Mouse (Mus musculus) megakaryocyte, adult 5-6 weeks (primary cell): ENCODE data around the gene Tfap2e. TPM values are rescaled to one million over a fixed set of nuclear protein-coding genes. Genes with fewer than 3 reads are reported as not detected.

Experiments
- ATAC-seq: 2 replicates; pipeline ENCODE4 v1.8.0; 2016; ENCODE audit warnings: mild to moderate bottlenecking, inconsistent platforms; ENCODE audit not compliant: poor library complexity, severe bottlenecking
- total RNA-seq, 2 experiments: library from RNA; stranded (forward) in 1 of 2; stranded (reverse) in 1 of 2; fragments of 153-499, 151-499 nt in 1 of 2; fragments of 221-1000, 200-1000 nt in 1 of 2; gene quantifications; 2 replicates each; pipeline versions ENCODE4 v1.2.3 to v1.2.4; 2015 to 2017

Tfap2e gene
- total RNA-seq, 2 experiments from 2014 or later, result not detected

DNA sequence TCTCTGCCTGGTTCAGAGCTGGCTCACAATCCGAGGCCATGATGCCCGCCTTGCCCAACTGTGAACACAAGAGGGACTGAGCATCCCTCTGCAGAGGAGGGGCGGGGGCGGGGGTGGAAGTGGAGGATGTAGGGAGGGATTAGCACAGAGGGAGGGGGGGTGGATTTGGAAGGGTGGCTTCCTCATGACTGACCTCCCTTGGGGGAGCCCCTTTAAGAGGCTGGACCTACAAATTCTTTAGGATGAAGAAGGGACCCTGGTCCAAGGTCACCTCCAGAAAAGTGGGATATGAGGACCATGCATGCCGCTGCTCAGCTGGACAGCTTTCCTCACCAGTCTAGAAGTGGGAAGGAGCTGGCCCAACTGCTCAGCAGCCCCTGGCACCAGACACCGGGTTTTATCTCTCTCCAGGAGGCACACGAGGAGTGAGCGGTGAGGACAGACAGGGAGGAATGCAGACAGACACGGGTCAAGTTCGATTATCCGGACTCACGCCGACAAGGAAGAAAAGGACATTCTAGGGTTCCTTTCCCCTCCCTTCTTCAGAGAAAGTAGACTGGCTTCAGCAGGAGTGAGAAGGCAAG is 16.1 kb upstream of the Tfap2e start:
- no peak for ATAC-seq

DNA sequence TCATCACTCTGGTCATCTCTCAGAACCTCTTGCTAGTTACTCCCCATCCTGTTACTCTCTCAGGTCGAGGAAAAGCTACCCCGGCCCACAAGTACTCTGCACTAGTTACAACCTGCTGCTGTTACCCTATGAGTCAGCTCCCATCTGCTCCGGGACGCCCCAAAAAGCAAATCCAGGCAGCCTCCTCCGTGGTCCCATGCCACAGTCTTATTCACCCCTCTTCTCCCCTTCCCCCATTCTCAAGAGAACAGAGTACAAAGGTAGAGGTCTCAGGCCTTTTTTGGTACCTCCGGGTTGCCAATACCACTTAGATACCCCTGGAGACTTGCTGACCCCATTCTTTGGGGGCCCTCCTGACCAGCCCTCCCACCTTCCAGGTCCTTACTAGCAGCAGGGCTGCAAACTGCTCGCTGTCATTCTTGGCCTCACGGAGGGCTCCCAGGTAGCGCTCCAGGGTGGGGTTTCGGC is 15.6 kb upstream of the Tfap2e start:
- no peak for ATAC-seq

DNA sequence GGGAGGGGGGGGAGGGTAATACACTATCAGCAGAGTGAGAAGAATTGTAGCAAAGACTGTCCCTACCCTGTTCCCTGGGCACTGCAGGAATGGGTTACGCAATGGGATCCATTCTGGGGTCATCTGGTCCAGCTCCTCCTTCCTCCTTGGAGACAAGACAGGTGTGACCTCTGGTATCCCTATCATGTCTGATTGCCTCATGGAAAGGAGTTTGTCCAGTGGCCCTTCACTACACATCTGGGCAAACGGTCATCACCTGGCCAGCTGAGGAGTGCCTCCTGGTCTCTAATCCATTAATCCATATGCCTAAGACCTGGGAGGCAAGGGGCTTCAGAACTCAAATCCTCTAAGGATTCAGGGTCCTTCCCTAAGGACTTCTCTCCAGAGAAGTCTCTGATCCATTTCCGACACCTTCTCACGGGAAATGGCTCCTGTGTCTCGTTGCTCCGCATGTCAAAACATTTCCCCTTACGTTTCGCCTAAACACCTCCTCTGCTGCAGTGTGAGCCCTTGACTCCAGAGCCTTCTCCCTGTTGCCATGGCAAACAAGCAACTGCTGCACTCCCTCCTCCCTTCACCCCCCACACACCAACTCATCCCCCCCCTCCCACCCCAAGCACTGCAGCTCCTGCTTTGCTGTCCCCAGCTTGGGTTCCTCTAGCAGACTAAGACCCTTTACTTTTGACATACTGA is 15.0 kb upstream of the Tfap2e start:
- no peak for ATAC-seq

DNA sequence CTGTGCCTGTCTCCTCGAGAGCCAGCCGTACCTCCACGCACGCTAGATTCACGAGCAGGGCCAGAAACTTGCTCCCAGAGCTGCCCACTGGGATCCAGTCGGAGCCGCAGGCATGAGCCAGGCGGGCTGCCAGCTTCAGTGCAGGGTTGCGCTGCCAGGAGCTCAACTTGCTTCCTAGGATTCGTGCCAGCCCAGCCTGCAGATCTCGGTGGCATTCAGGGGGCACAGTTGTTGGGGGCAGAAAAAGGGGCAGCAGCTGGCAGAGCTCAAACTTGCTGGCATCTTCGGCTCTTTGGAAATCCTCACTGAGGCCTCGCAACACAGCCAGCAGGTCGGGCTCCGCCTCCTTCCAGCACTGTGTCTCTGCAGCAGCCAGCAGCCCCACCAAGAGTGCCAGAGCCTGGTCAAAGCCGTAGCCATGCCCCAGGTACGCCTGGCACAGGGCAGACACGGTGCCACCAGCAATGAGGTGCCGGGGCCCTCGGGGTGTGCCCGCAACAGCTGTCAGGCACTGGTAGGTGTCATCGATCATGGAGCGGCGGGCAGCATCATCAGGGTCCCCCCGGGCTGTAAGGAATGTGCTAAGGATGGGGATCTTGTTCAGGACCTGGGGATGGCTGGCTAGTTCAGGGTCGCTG is 14.1 kb upstream of the Tfap2e start:
- ATAC-seq, result no peak

DNA sequence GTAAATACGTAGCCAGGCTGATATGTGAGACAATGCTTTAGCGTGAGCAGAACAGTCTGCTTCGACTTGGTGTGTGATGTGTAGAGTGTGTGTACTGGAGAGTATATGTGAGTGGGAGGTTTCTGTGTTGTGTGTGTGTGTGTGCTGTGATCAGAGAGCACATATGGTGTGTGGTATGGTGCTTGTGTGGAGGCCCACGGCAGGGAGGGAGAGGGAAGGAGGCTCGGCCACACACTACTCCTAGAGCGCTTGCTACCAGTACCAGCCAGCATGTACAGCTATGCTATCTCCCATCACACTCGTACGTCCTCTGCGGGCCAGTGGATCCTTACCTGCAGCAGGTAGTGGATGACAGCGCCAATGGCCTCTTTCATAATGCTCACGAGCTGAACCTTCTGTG is 13.5 kb upstream of the Tfap2e start:
- no peak for ATAC-seq

DNA sequence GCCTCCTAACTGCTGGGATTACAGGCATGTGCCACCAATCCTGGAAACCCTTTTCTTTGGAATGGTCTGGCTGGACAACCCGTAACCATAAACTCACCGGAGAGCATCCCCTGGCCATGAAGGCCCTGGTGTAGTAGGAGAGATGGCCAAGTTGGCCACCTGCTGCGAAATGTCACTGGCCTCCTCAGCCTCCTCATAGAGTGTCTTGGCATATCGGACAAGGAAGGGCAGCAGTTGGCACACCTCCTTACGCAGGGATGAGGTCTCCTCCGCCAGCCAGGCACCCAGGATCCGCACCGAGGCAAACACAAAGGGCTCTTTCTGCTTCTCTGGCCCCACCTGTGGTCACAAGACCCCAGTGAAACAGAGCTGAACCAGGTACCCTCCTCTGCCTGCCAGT is 12.3 kb upstream of the Tfap2e start:
- ATAC-seq, result no peak

DNA sequence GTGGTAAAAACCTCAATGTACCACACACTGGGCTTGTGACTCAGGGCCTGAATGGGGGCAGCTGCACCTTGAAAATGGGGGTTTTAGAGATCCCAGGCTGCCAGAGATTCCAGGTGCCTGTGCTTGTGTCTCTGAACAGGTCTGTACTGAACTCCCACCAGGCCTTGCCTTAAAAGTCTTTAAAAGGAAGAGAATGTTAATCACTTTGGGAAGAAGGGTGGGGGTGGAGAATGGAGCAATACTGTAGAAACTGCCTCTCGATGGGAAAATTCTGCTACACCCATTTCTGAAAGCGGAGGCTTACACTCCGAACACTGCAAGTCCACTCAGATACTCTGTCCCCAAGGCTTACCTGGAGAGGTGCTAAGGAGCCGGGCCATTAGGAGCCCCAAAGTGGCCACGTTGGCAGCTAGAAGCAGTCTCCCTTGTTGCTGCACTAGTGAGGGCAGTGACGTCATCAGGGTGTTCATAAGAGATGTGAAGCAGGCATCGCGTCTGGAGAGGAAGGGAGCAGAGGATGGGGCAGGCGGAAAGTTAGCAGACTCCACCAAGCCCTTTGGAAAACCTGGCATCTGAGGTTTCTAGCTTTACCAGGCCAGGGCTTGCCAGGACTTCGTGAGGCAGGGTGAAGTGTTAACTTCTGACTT is 10.3 kb upstream of the Tfap2e start:
- no peak for ATAC-seq

DNA sequence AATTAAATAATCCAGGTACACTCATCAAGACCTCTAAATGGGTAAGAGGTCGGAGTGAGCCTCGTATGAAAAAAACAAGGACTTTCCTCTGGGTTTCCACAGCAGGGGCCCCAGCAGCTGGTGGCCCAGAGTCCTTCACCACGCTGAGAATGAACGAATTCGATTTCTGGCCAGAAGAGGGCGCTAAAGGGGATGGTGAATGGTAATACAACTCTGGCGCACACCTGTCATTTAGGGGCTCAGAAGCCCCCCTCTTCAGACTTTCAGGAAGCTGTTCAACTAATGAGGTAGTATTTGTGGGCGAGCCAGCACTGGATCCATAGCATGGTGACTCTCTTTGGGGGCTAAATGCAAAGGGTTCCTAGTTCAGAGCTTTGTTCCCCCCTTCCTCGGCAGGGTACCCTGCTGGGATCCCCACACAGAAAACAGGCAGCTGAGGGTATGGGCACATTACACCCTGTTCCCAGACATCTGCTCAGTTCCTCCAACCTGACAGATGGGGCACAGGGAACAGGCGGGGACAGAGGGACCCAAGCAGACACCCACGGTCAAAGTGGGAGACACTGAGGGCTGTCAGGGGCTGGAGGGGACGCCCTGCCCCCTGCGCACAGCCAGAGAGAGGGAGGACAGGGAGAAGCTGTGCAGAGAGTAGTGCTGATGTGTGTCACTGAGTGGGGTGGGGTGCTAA is 9.6 kb upstream of the Tfap2e start:
- peak; percentile 52; the same call in 1 of the 2 replicates for ATAC-seq

DNA sequence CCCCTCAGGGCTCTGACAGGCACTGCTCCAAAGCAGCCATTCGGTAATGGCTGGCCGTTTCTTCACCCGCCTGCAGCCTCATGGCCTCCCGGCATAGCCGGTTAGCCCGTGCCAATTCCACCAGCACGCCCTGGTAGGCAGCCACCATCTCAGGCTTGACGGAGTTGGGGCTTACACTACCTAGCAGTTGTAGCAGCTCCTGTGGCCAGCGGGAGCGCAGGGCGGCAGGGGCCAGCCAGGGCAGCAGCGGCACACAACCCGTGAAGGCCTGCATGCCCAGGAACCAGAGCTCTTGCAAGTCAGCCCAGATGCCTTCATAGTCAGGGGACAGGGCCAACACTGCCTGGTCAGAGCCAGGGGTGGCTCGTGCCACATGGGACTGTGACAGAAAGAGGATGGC is 8.8 kb upstream of the Tfap2e start:
- ATAC-seq, result no peak

DNA sequence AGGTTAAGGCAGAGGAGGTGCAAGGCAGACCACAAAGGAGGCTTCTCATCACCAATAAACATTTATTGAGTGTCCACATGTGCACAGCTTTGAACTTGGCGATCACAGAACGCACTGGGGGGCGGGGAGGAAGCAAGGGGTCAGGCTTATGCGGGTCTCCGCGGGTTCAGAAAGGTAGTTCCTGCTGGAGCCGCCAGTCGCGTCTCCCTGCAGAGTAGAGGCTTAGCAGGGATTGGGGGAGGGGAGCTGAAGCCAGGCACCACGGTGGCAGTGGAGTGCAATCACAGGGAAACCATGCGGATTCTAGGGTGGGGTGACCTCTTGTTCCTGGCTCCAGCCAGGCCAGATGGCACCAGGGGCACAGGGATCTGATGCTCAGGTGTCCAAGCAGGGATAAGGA is 7.7 kb upstream of the Tfap2e start:
- no peak for ATAC-seq

DNA sequence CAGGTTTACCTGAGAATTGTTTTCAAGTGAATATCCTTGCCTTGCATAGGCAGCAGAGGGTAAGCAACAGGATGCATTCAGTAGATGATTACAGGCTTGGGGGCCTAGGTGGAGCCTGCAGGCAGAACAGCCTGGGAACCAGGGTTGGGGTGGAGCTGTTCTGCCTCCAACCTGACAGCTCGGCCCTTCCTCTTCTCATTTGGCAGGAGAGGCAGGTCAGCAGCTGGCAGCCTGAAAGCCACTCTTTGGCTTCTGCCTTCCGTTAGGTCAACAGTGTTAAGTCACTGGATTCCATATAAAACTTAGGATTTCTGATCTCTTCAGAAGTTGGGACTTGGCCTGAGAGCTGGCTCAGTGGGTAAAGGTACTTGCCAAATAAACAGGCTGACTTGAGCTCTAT is 6.9 kb upstream of the Tfap2e start:
- no peak for ATAC-seq

DNA sequence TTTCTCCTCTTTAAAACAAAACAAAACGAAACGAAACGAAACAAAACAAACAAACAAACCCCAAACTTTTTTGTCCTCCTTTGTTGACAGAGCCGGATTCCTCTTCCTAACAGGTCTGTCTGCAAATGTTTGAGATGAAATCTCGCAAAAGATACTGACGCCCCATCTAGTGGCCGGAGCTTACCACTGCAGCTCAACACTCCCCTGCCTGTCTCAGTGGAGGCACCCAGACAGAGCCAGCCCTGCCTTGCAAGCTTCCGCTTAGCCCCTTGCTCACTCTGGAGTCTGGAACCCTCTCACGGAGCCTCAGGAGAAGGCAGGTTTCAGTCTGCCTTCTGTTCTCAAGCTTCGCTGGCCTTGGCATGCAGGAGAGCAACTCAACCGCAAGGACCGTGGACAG is 5.4 kb upstream of the Tfap2e start:
- peak; percentile 94 for ATAC-seq

DNA sequence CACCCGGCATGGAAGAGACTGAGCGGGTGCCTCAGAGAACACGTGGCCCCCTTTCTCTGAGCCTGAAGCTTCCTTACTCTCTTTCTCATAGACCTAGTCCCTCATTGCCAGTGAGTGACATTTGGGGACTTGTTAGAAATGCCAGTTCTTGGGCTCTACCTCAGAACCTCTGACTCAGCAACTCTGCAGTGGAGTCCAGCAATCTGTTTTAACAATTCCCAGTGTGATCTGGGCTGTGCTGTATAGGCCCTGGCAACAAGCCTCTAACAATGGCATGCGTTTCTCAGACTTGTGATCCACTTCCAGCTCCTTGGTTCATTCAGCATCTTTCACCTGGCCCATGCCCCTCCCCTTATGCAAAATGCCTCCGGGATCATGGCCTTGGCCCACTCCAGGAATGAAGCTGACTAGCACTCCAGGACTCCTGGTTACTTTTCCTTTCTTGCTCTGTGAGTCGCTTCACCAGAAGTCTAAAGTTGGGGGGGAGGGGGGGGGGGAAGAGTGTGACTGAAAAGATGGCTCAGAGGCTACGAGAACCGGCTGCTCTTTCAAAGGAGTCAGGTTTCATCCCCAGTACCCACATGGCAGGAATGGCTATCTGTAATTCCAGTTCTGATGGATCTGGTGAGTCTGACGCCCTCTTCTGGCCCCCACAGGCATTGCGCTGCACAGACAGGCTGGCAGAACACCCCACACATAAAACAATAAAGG is 4.1 kb upstream of the Tfap2e start:
- ATAC-seq, result no peak

DNA sequence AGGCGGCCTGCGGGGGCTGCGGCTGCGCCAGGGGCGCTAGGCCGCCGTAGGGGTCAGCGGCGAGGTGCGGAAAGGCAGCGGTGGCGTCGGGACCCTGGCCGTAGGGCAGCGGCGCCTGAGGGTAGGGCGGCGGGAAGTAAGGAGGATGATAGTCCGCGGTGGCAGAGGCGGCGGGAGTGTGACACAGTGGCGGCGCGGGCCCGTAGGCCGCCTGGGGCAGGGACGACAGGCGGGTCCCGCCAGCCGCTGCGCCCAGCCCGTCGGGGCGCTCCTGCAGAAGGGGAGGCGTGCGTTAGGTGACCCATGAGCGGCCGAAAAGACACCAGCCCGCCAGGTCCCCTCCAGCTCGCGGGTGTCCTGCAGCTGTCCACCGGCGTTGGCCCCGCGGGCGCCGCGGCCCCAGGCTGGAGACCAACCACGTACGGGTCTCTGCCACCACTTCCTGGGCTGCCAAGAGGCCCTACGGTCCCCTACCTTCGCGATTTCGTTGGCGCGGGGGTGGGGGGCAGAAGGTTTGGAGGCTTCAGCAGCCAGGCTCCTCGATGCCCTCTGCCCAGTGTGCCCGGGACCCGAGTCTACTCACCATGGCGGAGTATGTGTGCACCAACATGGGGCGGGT is 549 bp downstream of the Tfap2e start:
- ATAC-seq, result peak; percentile 20; the same call in 1 of the 2 replicates

DNA sequence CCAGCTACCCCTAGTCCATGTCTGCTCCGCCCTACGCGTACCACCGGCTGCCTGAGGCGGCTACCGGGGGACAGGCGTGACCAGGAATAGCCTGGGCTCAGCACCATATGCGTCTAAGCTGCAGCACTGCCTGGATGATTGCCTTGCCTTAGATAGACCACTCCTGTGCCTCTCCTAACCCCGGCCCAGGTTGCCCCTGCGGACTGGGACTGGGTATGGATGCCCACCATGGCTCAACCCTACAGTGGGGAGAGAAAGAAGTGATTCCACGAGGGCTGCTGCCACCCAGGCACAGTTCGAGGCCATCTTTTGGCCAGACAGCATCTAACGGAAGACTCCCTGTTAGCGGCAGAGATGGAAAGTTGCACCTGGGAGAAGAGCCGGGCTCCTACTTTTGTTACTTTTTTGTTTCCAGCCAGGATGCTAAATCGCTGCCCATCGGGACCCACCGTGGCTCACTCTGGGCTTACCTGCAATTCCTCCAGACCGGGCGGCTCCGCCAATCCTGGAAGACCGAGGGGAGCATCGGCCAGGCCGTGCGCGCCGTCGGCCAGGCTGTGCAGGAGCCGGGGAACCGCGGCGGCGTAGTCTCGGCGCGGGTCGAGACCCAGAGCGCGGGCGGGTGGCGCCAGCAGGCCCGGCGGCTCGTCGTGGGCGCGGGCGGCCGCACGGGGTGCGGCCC is 1.2 kb downstream of the Tfap2e start:
- no peak for ATAC-seq

DNA sequence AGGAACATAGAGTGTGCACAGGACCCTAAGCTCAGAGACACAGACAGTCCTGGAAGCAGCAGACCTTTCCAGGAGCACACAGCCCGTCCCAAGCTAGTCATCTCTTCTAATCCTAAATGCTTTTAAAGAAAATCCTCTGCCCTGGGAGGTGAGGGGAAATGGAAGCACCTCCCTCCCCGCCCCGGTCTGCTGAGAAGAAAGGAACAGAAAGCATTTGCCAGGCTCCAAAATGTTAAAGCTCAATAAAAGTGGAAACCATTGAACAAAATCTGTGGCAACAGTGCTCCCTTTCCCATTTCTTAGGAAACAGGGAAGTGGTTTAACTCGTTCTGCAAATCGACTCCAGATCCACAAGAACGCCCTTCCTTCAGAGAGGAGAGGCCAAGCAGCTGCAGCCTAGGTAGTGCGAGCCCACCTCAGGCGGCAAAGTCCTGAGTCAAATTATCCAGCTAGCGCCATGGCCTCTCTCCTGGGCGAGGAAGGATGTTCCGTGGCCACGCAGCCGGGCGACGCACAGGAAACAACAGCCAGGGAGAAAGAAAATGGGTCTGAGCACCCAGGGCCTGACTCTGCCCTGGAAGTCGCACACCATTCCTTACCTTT is 1.9 kb downstream of the Tfap2e start:
- ATAC-seq, result peak; percentile 17; the same call in 1 of the 2 replicates

DNA sequence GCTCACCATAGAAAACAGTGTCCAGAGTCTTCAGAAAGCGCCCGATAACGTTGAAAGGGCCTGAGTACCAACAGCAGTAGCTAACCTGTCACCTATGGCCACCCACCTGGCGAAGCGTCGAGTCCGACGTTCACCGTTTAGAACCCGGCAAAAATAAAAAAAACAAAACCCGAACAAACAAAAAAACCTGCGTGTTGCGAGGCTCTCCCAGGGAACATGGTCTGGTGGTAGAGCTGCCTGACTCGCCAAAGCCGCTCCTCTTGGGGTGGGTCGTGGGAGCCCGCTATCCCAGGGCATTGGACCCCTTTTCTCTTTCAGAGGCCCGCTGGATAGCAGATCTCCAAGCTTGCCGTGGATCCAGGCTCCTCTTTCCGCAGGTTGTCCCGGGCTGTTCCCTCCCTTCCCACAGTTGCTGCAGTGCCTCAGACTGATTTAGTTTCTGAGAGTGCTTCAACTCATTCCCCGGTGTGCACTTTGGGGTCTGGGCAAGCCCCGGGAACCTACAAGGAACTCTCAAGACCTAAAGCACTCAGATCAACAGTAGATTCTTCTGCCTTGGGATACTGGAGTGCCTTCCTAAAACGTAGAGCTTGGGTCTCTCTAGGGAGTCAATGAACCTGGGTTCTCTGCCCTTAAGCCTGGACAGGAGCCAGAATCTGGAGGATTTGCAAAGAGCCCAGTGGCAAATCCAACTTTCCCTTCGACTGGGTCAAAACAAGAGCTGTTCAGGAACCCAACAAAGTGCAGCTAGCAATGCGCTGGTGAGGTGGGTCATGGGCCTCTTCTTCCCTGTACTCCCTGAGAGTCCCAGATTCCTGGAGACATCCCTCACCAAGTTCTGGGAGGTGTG is 3.3 kb downstream of the Tfap2e start:
- ATAC-seq, result no peak

DNA sequence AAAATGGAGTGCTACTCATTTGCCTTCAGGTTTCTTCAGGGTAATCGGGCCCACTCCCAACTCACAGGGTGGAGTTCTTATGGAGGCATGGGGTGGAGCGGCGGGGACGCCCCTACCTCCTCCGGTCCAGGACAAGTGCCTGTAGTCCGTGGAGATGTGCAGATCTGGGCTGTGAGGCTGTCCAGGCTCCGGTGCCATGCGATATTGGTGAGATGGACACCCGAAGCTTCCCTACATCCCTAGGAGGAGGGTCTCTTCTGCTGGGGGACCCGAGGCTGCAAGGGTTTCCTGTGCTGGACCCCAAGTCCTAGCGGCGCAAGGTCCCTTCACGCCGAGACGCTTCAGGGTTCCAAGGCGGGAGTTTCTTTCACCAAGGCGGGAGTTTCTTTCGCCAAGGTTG is 3.9 kb downstream of the Tfap2e start:
- no peak for ATAC-seq
